Mouse (Mus musculus) embryonic facial prominence, embryonic 15.5 days (tissue): Measurements from ENCODE around the gene Slc10a2. TPM values are rescaled to one million over a fixed set of nuclear protein-coding genes. Genes with fewer than 3 reads are reported as not detected.
"Not testable (repeated sequence)": the region's sequence is repeated elsewhere in the genome, so short reads cannot be mapped to it uniquely, and the experiment has no call there.

Source experiments
- ATAC-seq: fragments of 200-750 bp; cut with Nextera tagmentation; 2 replicates; pipeline ENCODE4 v1.8.0; 2017; ENCODE audit warnings: low read depth, moderate TSS enrichment; ENCODE audit not compliant: insufficient number of reproducible peaks, low FRiP score, low TSS enrichment
- H3K27ac ChIP-seq: fragments of 300-500 bp; sonication (generic); replicated peaks from 2 replicates; pipeline ENCODE4 v1.5.1; 2015; ENCODE audit warnings: mild to moderate bottlenecking, inconsistent platforms
- H3K27me3 ChIP-seq: fragments of 300-500 bp; sonication (generic); 2 replicates; pipeline ENCODE4 v1.6.1; 2015; ENCODE audit warnings: inconsistent platforms
- H3K36me3 ChIP-seq: fragments of 300-500 bp; sonication (generic); 2 replicates; pipeline ENCODE4 v1.6.1; 2015; ENCODE audit warnings: mild to moderate bottlenecking, inconsistent platforms
- H3K4me1 ChIP-seq: fragments of 300-500 bp; sonication (generic); 2 replicates; pipeline ENCODE4 v1.6.1; 2015; ENCODE audit warnings: inconsistent platforms
- H3K4me2 ChIP-seq: fragments of 300-500 bp; sonication (generic); replicated peaks from 2 replicates; pipeline ENCODE4 v1.6.1; 2015; ENCODE audit warnings: mild to moderate bottlenecking, inconsistent platforms
- H3K4me3 ChIP-seq: fragments of 300-500 bp; sonication (generic); replicated peaks from 2 replicates; pipeline ENCODE4 v1.5.1; 2015; ENCODE audit warnings: mild to moderate bottlenecking, inconsistent platforms
- H3K9ac ChIP-seq: fragments of 300-500 bp; sonication (generic); 2 replicates; pipeline ENCODE4 v1.6.1; 2015; ENCODE audit warnings: inconsistent platforms
- H3K9me3 ChIP-seq: fragments of 300-500 bp; sonication (generic); replicated peaks from 2 replicates; pipeline ENCODE4 v1.6.1; 2016; ENCODE audit warnings: inconsistent platforms
- whole genome bisulfite sequencing: fragments of 180-500 bp; shearing (Covaris S2); methylation state at CpG from one replicate; pipeline ENCODE4 v1.1.7; 2015; 5-methylcytosine and 5-hydroxymethylcytosine counted together
- polyA plus RNA-seq: library from polyadenylated mRNA; unstranded; fragments of >200 nt; fragmentation: Nextera tagmentation; extraction: Ambion mirVana; gene quantifications from 2 replicates; pipeline ENCODE4 v1.2.1, GENCODE M21; 2015

Slc10a2 gene
- not detected in 2 replicates for polyA plus RNA-seq

DNA sequence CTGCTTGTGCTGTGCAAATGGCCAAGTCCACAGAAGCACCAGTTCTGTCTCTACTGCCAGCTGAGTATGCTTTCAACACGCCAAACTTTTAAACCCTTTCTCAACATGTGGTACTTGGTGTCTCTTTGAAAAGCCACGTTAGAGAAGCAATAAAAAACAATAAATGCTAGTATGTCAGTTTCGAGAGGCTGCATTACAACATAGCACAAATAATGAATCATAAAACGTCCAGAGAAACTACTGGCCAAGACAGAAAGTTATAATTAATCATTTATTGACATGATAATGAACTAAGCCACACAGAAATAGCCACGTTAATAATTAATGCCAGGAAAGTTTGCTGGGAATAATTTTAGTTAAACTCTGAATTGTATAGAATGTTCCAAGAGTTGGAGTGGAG lies at the start of gene Slc10a2:
TSS of gene Slc10a2 (minus strand) at position 166 of the 400 bp plus-strand sequence.
- H3K27me3 ChIP-seq, result no peaks in the 10 kb centered on the region
- no peaks in the 10 kb centered on the region for H3K9me3 ChIP-seq
- WGBS, result 55% methylated on average over 5 of the region's 5 CpGs
- no peak within 1 kb of the TSS for H3K4me3 ChIP-seq
- no peak within 1 kb of the TSS for H3K27ac ChIP-seq
- H3K4me2 ChIP-seq, result no peak within 1 kb of the TSS
- H3K9ac ChIP-seq, result no peak within 1 kb of the TSS
- H3K4me1 ChIP-seq, result no peaks in the 10 kb centered on the region
- ATAC-seq, result no peak
- H3K36me3 ChIP-seq, result no peaks in the 10 kb centered on the region

GRCm38 (mm10) chr8:5129322-5129829 lies 24.2 kb upstream of the Slc10a2 start:
- no peaks in the 10 kb centered on the region for H3K27me3 ChIP-seq
- H3K36me3 ChIP-seq, result no peaks in the 10 kb centered on the region
- H3K9ac ChIP-seq, result no peak overlapping the region
- H3K9me3 ChIP-seq, result no peaks in the 10 kb centered on the region
- 79% methylated on average over 2 of the region's 2 CpGs for WGBS
- no peak overlapping the region for H3K27ac ChIP-seq
- no peak overlapping the region for H3K4me3 ChIP-seq
- H3K4me2 ChIP-seq, result no peak overlapping the region
- no peak for ATAC-seq
- H3K4me1 ChIP-seq, result no peaks in the 10 kb centered on the region

DNA sequence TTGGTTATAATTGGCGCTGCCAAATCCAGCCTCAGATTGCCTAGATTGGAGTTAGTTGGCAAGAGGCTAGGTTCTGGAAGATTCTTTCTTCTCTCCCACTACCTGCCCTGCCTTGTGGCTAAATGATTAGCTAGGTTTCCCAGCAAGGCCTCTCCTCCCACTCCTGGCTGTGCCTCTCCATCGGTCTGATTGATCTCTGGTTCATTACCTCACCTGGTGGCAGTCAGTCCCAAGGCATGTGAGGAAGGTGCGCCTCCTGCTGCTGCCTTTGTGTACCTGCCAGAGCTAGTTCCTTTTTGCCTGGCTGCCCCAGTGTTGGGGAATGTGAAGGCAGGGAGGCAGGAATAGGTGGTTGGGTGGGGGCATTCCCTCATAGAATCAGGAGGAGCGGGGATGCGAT lies 1.7 kb upstream of the Slc10a2 start:
- no peaks in the 10 kb centered on the region for H3K36me3 ChIP-seq
- ATAC-seq, result no peak
- H3K4me1 ChIP-seq, result no peaks in the 10 kb centered on the region
- no peak overlapping the region for H3K4me2 ChIP-seq
- no peak overlapping the region for H3K4me3 ChIP-seq
- H3K27ac ChIP-seq, result no peak overlapping the region
- H3K9ac ChIP-seq, result no peak overlapping the region
- 70% methylated on average over 5 of the region's 5 CpGs for WGBS
- H3K27me3 ChIP-seq, result no peaks in the 10 kb centered on the region
- H3K9me3 ChIP-seq, result no peaks in the 10 kb centered on the region

DNA sequence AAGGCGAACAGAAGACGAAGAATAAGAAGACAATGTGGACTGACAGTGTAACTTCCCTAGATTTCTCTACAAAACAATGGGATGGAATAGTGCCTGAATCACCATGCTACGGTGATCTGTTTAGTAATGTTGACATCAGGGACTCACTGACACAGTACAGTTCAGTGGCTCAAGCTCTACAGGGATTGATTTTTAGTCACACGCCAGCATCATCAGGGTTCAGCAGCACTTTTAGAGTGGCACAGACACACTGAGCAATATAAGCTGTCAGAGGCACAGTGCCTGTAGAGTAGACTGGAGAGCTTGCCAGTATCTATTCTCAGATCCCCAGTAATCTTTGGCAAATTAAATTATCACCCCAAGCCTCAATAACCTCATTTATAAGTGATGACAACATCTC lies 9.8 kb downstream of the Slc10a2 start:
- Histone ChIP-seq H3K4me1 (no peaks in the 10 kb centered on the region), H3K4me2 (no peak overlapping the region), H3K9ac (no peak overlapping the region), H3K9me3 (no peaks in the 10 kb centered on the region), H3K27ac (no peak overlapping the region), H3K36me3 (no peaks in the 10 kb centered on the region), H3K27me3 (no peaks in the 10 kb centered on the region), H3K4me3 (no peak overlapping the region)
- ATAC-seq, result no peak
- WGBS, result 86% methylated on average over 4 of the region's 4 CpGs

DNA sequence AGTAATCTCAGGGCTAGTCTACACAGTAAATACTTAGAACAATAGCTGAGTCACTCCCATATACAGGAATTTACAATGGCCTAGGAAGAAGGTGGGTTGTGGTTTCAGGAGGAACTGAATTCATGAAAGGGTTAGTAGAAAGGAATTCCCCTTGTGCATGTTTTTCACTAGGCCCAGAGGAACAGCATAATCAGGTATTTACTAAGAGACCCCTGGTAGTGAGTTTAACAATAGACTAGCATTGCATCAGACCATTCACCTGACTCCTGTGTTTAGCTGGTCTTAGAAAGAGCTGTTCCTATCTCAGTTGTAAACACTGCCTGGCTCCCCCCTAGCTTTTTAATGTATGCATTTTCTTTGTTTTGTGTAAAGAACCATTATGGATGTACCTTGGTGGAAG lies 11.2 kb downstream of the Slc10a2 start:
- H3K36me3 ChIP-seq, H3K4me1 ChIP-seq, H3K9me3 ChIP-seq, H3K9ac ChIP-seq, ATAC-seq, H3K4me3 ChIP-seq, H3K27ac ChIP-seq, H3K27me3 ChIP-seq, H3K4me2 ChIP-seq: not testable (repeated sequence)

DNA sequence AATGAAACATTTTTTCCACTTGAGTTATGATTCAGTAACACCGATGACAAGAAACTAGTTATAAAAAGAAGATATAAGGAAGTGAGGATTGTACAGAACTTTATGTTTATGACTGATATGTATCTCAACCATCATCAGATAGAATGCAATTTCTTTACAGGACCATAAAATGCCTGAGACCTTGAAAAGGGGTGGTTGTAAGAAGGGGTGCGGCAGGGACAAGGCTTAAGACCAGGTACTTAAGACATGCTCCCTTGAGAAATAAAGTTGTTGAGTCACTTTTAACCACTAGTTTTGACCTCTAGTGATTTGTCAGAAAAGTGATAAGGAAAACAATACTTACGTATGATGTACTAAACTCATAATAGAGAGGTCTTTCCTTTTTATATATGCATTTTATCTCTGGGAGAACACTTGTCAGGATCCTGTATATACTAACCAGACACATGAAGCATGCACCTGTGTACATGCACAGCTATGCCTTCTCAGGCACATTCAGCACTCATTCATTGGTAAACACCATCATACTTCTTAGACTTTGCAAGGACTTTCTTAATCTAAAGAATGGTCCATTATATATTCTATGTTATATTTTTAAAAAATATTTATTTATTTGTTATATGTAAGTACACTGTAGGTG lies 31.4 kb downstream of the Slc10a2 start:
- Histone ChIP-seq H3K4me3 (no peak overlapping the region), H3K9me3 (no peaks in the 10 kb centered on the region), H3K36me3 (no peaks in the 10 kb centered on the region), H3K27ac (no peak overlapping the region), H3K9ac (no peak overlapping the region), H3K27me3 (no peaks in the 10 kb centered on the region), H3K4me1 (no peaks in the 10 kb centered on the region), H3K4me2 (no peak overlapping the region)
- ATAC-seq, result no peak
- 83% methylated on average over 3 of the region's 3 CpGs for WGBS

DNA sequence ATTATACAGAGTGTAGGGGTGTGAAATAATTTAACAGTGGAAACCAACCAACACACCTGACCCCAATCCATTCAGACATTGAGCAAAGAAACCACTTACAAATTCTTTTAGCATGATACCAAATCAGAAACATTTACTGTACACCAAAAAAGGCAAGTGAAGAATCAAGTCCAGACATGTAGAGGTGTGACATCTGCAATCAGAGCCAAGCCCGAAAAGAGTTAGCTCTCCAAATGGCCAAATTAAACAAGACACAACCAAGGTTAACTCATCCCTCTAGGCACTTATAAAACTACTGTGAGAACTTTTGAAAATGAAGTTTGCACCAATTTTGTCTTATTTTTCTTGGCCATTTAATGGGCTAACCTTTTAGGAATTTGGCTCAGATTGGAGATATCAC lies 46.3 kb downstream of the Slc10a2 start:
- Histone ChIP-seq H3K4me3 (no peak overlapping the region), H3K4me2 (no peak overlapping the region), H3K4me1 (no peaks in the 10 kb centered on the region), H3K27ac (no peak overlapping the region), H3K27me3 (no peaks in the 10 kb centered on the region), H3K9ac (no peak overlapping the region), H3K9me3 (no peaks in the 10 kb centered on the region), H3K36me3 (no peaks in the 10 kb centered on the region)
- 68% methylated on average over 1 of the region's 1 CpGs for WGBS
- ATAC-seq, result no peak

- H3K4me2 ChIP-seq, H3K4me3 ChIP-seq, H3K36me3 ChIP-seq, ATAC-seq, H3K27ac ChIP-seq, H3K27me3 ChIP-seq, H3K4me1 ChIP-seq, H3K9ac ChIP-seq, H3K9me3 ChIP-seq: not testable (repeated sequence)
- 77% methylated on average over 6 of the region's 6 CpGs for WGBS
Observed at GRCm38 (mm10) chr8:5044361-5044900, 60.7 kb downstream of the Slc10a2 start.

GRCm38 (mm10) chr8:5038811-5039561 lies 66.2 kb downstream of the Slc10a2 start:
- no peak overlapping the region for H3K9ac ChIP-seq
- WGBS, result 50% methylated on average over 4 of the region's 4 CpGs
- ATAC-seq, result no peak
- no peaks in the 10 kb centered on the region for H3K9me3 ChIP-seq
- H3K27me3 ChIP-seq, result no peaks in the 10 kb centered on the region
- no peak overlapping the region for H3K4me2 ChIP-seq
- H3K4me1 ChIP-seq, result no peaks in the 10 kb centered on the region
- no peak overlapping the region for H3K4me3 ChIP-seq
- no peak overlapping the region for H3K27ac ChIP-seq
- H3K36me3 ChIP-seq, result no peaks in the 10 kb centered on the region
